Mouse (Mus musculus): ENCODE data around the gene Frmd5.

DNA sequence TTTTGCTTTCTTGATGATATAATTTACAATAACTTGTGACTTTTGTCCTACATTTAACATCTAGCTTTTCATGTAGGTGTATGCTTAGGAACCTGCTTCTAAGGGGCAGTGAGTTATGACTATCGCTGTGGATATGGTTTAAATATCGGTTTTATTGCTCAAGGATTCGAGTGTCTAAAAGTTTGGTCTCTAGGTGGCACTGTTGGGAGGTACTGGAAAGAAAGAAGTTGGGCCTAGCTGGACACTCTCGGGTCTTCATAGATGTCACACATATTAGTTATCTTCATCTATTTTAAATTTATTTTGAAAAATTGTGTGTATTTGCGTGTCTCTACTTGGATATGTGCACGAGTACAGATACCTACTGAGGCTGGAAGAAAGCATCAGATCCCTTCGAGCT lies 127.2 kb downstream of the Frmd5 start:
- no peak for TF ChIP-seq POLR2A (IDR thresholded peaks at IDR 0.05; ENCODE audit: extremely low read depth, insufficient read depth, low read length)
- 0 out of 2 replicates have a peak, but pooled peaks have one; percentile 10 for TF ChIP-seq CTCF (IDR thresholded peaks at IDR 0.05; ENCODE audit: extremely low read depth, insufficient read depth, low read length)
